In the genomic region with DNA sequence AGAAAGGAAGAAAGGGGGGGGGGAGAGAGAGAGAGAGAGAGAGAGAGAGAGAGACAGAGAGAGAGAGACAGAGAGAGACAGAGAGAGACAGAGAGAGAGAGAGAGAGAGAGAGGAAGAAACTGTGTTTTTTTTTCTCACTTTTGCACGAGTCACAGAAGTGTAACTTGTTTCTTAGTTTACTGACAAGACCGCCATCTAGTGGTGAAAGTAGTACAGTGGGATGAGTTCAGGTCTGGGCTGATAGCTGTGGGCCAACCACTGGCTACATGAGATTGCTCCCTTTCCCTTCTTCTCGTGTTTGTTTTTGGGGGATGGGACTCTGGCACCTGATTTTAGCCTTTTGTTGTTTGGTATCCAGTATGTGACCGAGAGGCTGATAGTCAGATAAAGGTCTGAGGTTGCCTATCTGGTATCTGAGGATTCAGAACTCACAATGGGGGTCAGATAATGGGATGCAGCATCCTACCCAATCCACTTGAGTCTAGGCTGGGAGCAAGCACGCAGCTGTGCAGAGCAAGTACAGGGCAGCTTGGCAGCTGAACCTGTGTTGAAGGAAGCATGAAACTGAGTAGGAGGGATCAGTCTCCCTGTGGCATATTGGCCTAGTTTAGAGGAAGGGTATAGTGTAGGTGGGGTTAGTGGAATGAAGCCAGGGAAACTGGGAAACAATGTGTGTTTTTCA, we compare ENCODE assay signal across 8 mouse cellular contexts. TPM values are rescaled to one million over a fixed set of nuclear protein-coding genes. Genes with fewer than 3 reads are reported as not detected.
DNase-seq lines count a peak whose midpoint lies in the region; ATAC-seq and TF ChIP-seq lines count a peak whose summit lies in the region.

No protein-coding gene starts in this region.

- intact Hi-C loops in gastrocnemius, postnatal 14 days (cut with DNase I; ENCODE audit: low total_unique reads): no loop called here

- H3K4me1 ChIP-seq in kidney, embryonic 15.5 days: no peaks in the 10 kb centered on the region
- no peaks in the 10 kb centered on the region for H3K4me1 ChIP-seq in lung, postnatal 0 days (ENCODE audit: insufficient read depth, low read depth, low read length)

- ATAC-seq in cerebellum, adult (ENCODE audit: insufficient number of reproducible peaks, low FRiP score, low TSS enrichment): no peak
- ATAC-seq in kidney, embryonic 15.5 days (replicated peaks; ENCODE audit: low FRiP score): peak; percentile 88
- peak; percentile 85 for ATAC-seq in lung, postnatal 0 days

- no peak overlapping the region for H3K9ac ChIP-seq in kidney, embryonic 15.5 days
- H3K9ac ChIP-seq in lung, postnatal 0 days (replicated peaks; ENCODE audit: low read depth): no peak overlapping the region

- no peaks in the 10 kb centered on the region for H3K27me3 ChIP-seq in kidney, embryonic 15.5 days
- no peaks in the 10 kb centered on the region for H3K27me3 ChIP-seq in lung, postnatal 0 days (replicated peaks; ENCODE audit: insufficient read depth, low read length)

- no peak overlapping the region for H3K4me3 ChIP-seq in kidney, embryonic 15.5 days (replicated peaks)
- no peak overlapping the region for H3K4me3 ChIP-seq in lung, postnatal 0 days (ENCODE audit: low read depth, low read length)

- peak; percentile 83 for TF ChIP-seq CTCF in lung, postnatal 0 days (IDR thresholded peaks at IDR 0.05)

- H3K36me3 ChIP-seq in kidney, embryonic 15.5 days: peaks cover 53% of the 10 kb centered on the region
- H3K36me3 ChIP-seq in lung, postnatal 0 days (ENCODE audit: insufficient read depth, low read length): peaks cover 8% of the 10 kb centered on the region

- TF ChIP-seq EP300 in lung, postnatal 0 days (IDR thresholded peaks at IDR 0.05): no peak

- DNase-seq in cerebellum, adult 18-20 months: peak; percentile 33 to 42
- DNase-seq in B cell, adult 2 months: peak; percentile 61
- peak; percentile 78 for DNase-seq in c-Kit-positive CD71-positive TER-119-negative erythroid progenitor cells, embryonic 14.5 days (ENCODE audit: low read depth)
- DNase-seq in gastrocnemius, postnatal 14 days: peak; percentile 16
- peak; percentile 90 for DNase-seq in lung, postnatal 0 days (ENCODE audit: low spot score)
- peak; percentile 24 for DNase-seq in spleen, adult 12 weeks (ENCODE audit: low spot score)

- no peak overlapping the region for H3K27ac ChIP-seq in kidney, embryonic 15.5 days
- H3K27ac ChIP-seq in lung, postnatal 0 days (ENCODE audit: low read length): no peak overlapping the region

- H3K4me2 ChIP-seq in kidney, embryonic 15.5 days: no peak overlapping the region
- no peak overlapping the region for H3K4me2 ChIP-seq in lung, postnatal 0 days (replicated peaks; ENCODE audit: low read depth, low read length)

- H3K9me3 ChIP-seq in kidney, embryonic 15.5 days (replicated peaks): no peaks in the 10 kb centered on the region
- no peaks in the 10 kb centered on the region for H3K9me3 ChIP-seq in lung, postnatal 0 days (ENCODE audit: low read length)

- WGBS in kidney, embryonic 15.5 days: 26% methylated on average over 5 of the region's 5 CpGs
- WGBS in lung, postnatal 0 days: 20% methylated on average over 5 of the region's 5 CpGs

RNA-seq across cellular contexts. Expression of gene Zfp948, which starts 12.8 kb away (rescaled TPM):
- 1 to 10 TPM; 2.6 to 2.7 TPM for total RNA-seq in gastrocnemius, postnatal 14 days (2021)
- 18.7 and 19.2 TPM in 2 replicates for polyA plus RNA-seq in kidney, embryonic 15.5 days (2015; fragmentation: Nextera tagmentation; extraction: Ambion mirVana)
- 12.7 TPM in 2 replicates for polyA plus RNA-seq in lung, postnatal 0 days (2015; fragmentation: Nextera tagmentation; extraction: Ambion mirVana)

RNA-seq across cellular contexts. Expression of gene Zfp52, which starts 44.3 kb away (rescaled TPM):
- total RNA-seq in gastrocnemius, postnatal 14 days (2021): 1 to 10 TPM; 3.3 to 3.9 TPM
- 3.9 and 4.9 TPM in 2 replicates for polyA plus RNA-seq in kidney, embryonic 15.5 days (2015; fragmentation: Nextera tagmentation; extraction: Ambion mirVana)
- 3.4 and 3.9 TPM in 2 replicates for polyA plus RNA-seq in lung, postnatal 0 days (2015; fragmentation: Nextera tagmentation; extraction: Ambion mirVana)

Comparison
In these comparisons a context has a peak if more than half of its experiments do, and no peak if none do; other contexts are left out.
1. DNase-seq: peak in every context shown above with its lines; median percentile 90 in lung, postnatal 0 days; 78 in c-Kit-positive CD71-positive TER-119-negative erythroid progenitor cells, embryonic 14.5 days; 61 in B cell, adult 2 months; 38 in cerebellum, adult 18-20 months; 24 in spleen, adult 12 weeks; 16 in gastrocnemius, postnatal 14 days.